Mouse (Mus musculus) G1E (cell line): ENCODE measurements at regions not wholly inside any gene's neighbourhood (a gene's known extent, or its start where the extent isn't known, plus 50 kb on each side); places are given as distances from the start of the nearest gene placed in this dataset.

Experiments used
- ATAC-seq: 2 replicates; pipeline ENCODE4 v1.8.0; 2016; ENCODE audit warnings: mild to moderate bottlenecking; ENCODE audit not compliant: insufficient number of reproducible peaks, poor library complexity, low FRiP score, severe bottlenecking; ENCODE audit errors: extremely low read depth
- DNase-seq: peaks from one replicate; pipeline ENCODE4 v3.0.0; 2012; ENCODE audit warnings: low spot score
- H3K27me3 ChIP-seq: 2 replicates; pipeline ENCODE4 v1.6.1; 2012; ENCODE audit warnings: mild to moderate bottlenecking, low read length, inconsistent platforms; ENCODE audit not compliant: insufficient read depth
- H3K36me3 ChIP-seq: replicated peaks from 2 replicates; pipeline ENCODE3; 2012; ENCODE audit warnings: mild to moderate bottlenecking, inconsistent platforms
- H3K4me1 ChIP-seq: 2 replicates; pipeline ENCODE4 v1.6.1; 2012; ENCODE audit warnings: low read depth, low read length, inconsistent platforms, mixed read lengths; ENCODE audit not compliant: insufficient read depth
- H3K4me3 ChIP-seq: 2 replicates; pipeline ENCODE4 v1.5.1; 2012; ENCODE audit warnings: low read depth, mild to moderate bottlenecking, inconsistent platforms, low read length, moderate library complexity, mixed read lengths
- H3K9me3 ChIP-seq: replicated peaks from 2 replicates; pipeline ENCODE4 v1.6.1; 2012; ENCODE audit warnings: inconsistent platforms
- CTCF ChIP-seq: IDR thresholded peaks from 2 replicates; pipeline ENCODE4 v1.5.1; 2012; ENCODE audit warnings: low read depth, low read length, inconsistent platforms, mixed read lengths
- GATA1 ChIP-seq: IDR thresholded peaks from 2 replicates; pipeline ENCODE4 v1.6.1; 2012; ENCODE audit warnings: borderline replicate concordance, low read length, inconsistent platforms, mixed read lengths
- GATA2 ChIP-seq: IDR thresholded peaks from 2 replicates; pipeline ENCODE4 v1.6.1; 2012; ENCODE audit warnings: low read depth, low read length, inconsistent platforms, borderline replicate concordance
- POLR2AphosphoS5 ChIP-seq: IDR thresholded peaks from 2 replicates; pipeline ENCODE4 v1.6.1; 2012; ENCODE audit warnings: low read depth, low read length, inconsistent platforms; ENCODE audit not compliant: insufficient replicate concordance
- TAL1 ChIP-seq: conservative IDR thresholded peaks from 2 replicates; pipeline ENCODE4 v1.6.1; 2012; ENCODE audit warnings: low read depth, low read length, inconsistent platforms, mixed read lengths

- Histone ChIP-seq H3K4me1 (no peaks in the 10 kb centered on the region; the same call in 1 of the 2 replicates), H3K27me3 (no peaks in the 10 kb centered on the region), H3K36me3 (no peaks in the 10 kb centered on the region), H3K9me3 (no peaks in the 10 kb centered on the region), H3K4me3 (no peak overlapping the region)
- ATAC-seq (peak; percentile 22; the same call in 1 of the 2 replicates), DNase-seq (no peak)
- no peak for TF ChIP-seq GATA1
- TF ChIP-seq POLR2AphosphoS5: no peak
- no peak for TF ChIP-seq CTCF
- TF ChIP-seq TAL1: no peak
- TF ChIP-seq GATA2: no peak
Observed at GRCm38 (mm10) chr11:18753856-18754255, 264.9 kb downstream of the Meis1 start.

DNA sequence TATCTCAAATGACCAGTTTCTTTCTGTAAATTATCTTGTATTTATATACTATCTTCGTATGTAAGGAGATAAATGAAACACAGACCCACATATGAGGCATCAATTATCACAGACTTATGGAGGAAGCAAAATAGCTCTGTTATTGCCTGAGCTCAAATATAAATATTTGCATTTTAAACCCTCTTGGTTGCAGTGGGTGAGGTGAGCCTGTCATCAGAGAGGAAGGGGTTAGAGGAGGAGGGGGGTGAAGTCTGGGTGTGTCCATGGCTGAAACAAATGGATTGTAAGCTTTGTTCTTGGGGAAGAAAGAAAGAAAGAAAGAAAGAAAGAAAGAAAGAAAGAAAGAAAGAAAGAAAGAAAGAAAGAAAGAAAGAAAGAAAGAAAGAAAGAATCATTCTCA lies 265.5 kb downstream of the Meis1 start:
- Histone ChIP-seq H3K9me3 (no peaks in the 10 kb centered on the region), H3K4me1 (no peaks in the 10 kb centered on the region; the same call in 1 of the 2 replicates), H3K36me3 (no peaks in the 10 kb centered on the region), H3K27me3 (no peaks in the 10 kb centered on the region), H3K4me3 (no peak overlapping the region)
- no peak for DNase-seq
- TF ChIP-seq GATA2 (no peak), TAL1 (no peak), POLR2AphosphoS5 (no peak), GATA1 (no peak), CTCF (no peak)
- no peak for ATAC-seq

DNA sequence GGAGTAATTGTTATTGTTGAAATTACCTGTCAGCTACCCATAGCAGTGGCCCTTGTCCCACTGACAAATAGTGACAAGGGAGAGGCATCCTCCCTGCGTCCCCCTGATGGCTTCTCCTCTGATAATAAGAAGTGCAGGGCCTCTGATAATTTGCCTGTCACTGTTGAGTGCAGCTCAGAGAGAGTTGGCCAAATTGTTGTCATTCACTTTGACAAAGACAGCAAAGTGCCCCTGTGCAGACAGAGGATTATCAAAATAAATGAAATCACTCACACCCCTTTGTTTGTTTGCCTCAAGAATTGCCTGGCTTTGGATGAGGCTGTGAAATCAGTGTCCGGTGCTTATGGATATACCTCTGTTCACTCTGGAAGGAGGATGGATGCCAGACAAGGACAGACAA lies 266.3 kb downstream of the Meis1 start:
- no peak for ATAC-seq
- H3K4me1 ChIP-seq: no peaks in the 10 kb centered on the region; the same call in 1 of the 2 replicates

GRCm38 (mm10) chr11:18750911-18751841 lies 267.6 kb downstream of the Meis1 start:
- Histone ChIP-seq H3K36me3 (no peaks in the 10 kb centered on the region), H3K4me3 (no peak overlapping the region), H3K27me3 (no peaks in the 10 kb centered on the region), H3K4me1 (no peaks in the 10 kb centered on the region; the same call in 1 of the 2 replicates), H3K9me3 (no peaks in the 10 kb centered on the region)
- no peak for TF ChIP-seq POLR2AphosphoS5
- no peak for TF ChIP-seq TAL1
- no peak for TF ChIP-seq GATA2
- TF ChIP-seq GATA1: no peak
- no peak for TF ChIP-seq CTCF
- no peak for ATAC-seq
- DNase-seq: no peak

More for the DNA sequence above, 266.3 kb downstream of the Meis1 start:
- no peaks in the 10 kb centered on the region for H3K27me3 ChIP-seq
- no peaks in the 10 kb centered on the region for H3K9me3 ChIP-seq
- no peak overlapping the region for H3K4me3 ChIP-seq
- DNase-seq: no peak
- H3K36me3 ChIP-seq: no peaks in the 10 kb centered on the region
- TF ChIP-seq CTCF (no peak), GATA1 (no peak), GATA2 (no peak), POLR2AphosphoS5 (no peak), TAL1 (no peak)

- Histone ChIP-seq H3K4me3 (no peak overlapping the region), H3K27me3 (no peaks in the 10 kb centered on the region), H3K4me1 (no peaks in the 10 kb centered on the region; the same call in 1 of the 2 replicates), H3K9me3 (no peaks in the 10 kb centered on the region), H3K36me3 (no peaks in the 10 kb centered on the region)
- DNase-seq (no peak), ATAC-seq (no peak)
- no peak for TF ChIP-seq GATA1
- TF ChIP-seq CTCF: no peak
- no peak for TF ChIP-seq POLR2AphosphoS5
- no peak for TF ChIP-seq TAL1
- TF ChIP-seq GATA2: no peak
Observed at GRCm38 (mm10) chr11:18750080-18750375, 268.8 kb downstream of the Meis1 start.

- Histone ChIP-seq H3K9me3 (no peaks in the 10 kb centered on the region), H3K4me3 (no peak overlapping the region), H3K4me1 (no peaks in the 10 kb centered on the region), H3K36me3 (no peaks in the 10 kb centered on the region), H3K27me3 (no peaks in the 10 kb centered on the region)
- no peak for DNase-seq
- no peak for ATAC-seq
- no peak for TF ChIP-seq GATA1
Observed at GRCm38 (mm10) chr11:18749265-18750079, 269.3 kb downstream of the Meis1 start.
